Mouse (Mus musculus) G1E (cell line): ENCODE data around the gene Tjp1.

Experiments
- CTCF ChIP-seq: IDR thresholded peaks from 2 replicates; pipeline ENCODE4 v1.5.1; 2012; ENCODE audit warnings: low read depth, low read length, inconsistent platforms, mixed read lengths
- GATA1 ChIP-seq: IDR thresholded peaks from 2 replicates; pipeline ENCODE4 v1.6.1; 2012; ENCODE audit warnings: borderline replicate concordance, low read length, inconsistent platforms, mixed read lengths
- POLR2AphosphoS5 ChIP-seq: IDR thresholded peaks from 2 replicates; pipeline ENCODE4 v1.6.1; 2012; ENCODE audit warnings: low read depth, low read length, inconsistent platforms; ENCODE audit not compliant: insufficient replicate concordance
- TAL1 ChIP-seq: conservative IDR thresholded peaks from 2 replicates; pipeline ENCODE4 v1.6.1; 2012; ENCODE audit warnings: low read depth, low read length, inconsistent platforms, mixed read lengths

- TF ChIP-seq CTCF (no peak), TAL1 (no peak), GATA1 (no peak), POLR2AphosphoS5 (no peak)
Observed at GRCm38 (mm10) chr7:65502486-65503322, 24.9 kb downstream of the Tjp1 start.
